Mouse (Mus musculus): ENCODE measurements at regions not wholly inside any gene's neighbourhood (a gene's known extent, or its start where the extent isn't known, plus 50 kb on each side); places are given as distances from the start of the nearest gene placed in this dataset.
A peak's percentile ranks its signal among the peaks of the same experiment; 100 is the strongest.

GRCm38 (mm10) chr6:93548311-93548710, 605.0 kb upstream of the Adamts9 start:
- Histone ChIP-seq H3K4me2 (ENCODE audit: low read depth, low read length, poor library complexity, severe bottlenecking) (no peak overlapping the region), H3K4me1 (ENCODE audit: insufficient read depth, low read length) (no peaks in the 10 kb centered on the region), H3K4me3 (ENCODE audit: low read depth, low read length) (no peak overlapping the region), H3K9ac (replicated peaks; ENCODE audit: low read length, poor library complexity, severe bottlenecking) (no peak overlapping the region), H3K36me3 (ENCODE audit: insufficient read depth, low read length) (no peaks in the 10 kb centered on the region), H3K9me3 (ENCODE audit: low read length) (no peaks in the 10 kb centered on the region), H3K27me3 (ENCODE audit: insufficient read depth, low read length) (no peaks in the 10 kb centered on the region), H3K27ac (ENCODE audit: low read depth, low read length) (no peak overlapping the region)
- no peak for TF ChIP-seq CTCF (IDR thresholded peaks at IDR 0.05)
- no peak for ATAC-seq (ENCODE audit: low FRiP score)
- WGBS = 80% methylated on average over 2 of the region's 2 CpGs
- DNase-seq (ENCODE audit: low spot score) = no peak

DNA sequence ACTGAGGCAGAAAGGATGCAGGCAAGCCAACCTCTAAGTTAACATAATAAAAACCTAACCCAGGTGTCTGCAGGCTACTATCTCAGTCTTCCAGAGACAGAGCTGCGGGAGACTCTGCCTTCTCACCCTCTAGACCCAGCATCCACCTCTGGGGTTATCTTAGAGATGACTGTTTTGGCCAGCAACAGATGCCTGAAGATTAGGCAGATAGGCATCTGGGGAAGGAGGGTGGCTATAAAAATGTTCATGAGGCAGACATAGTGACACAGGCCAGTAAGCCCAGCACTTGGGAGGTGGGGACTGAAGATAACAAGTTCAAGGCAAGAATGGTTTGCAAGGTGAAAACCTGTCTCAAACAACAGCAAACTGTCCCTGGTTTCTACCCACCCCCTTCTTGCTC, 601.0 kb upstream of the Adamts9 start:
- Histone ChIP-seq H3K27ac (ENCODE audit: low read depth, low read length) (no peak overlapping the region), H3K4me1 (ENCODE audit: insufficient read depth, low read length) (no peaks in the 10 kb centered on the region), H3K9ac (replicated peaks; ENCODE audit: low read length, poor library complexity, severe bottlenecking) (no peak overlapping the region), H3K36me3 (ENCODE audit: insufficient read depth, low read length) (no peaks in the 10 kb centered on the region), H3K27me3 (ENCODE audit: insufficient read depth, low read length) (no peaks in the 10 kb centered on the region), H3K4me3 (ENCODE audit: low read depth, low read length) (no peak overlapping the region), H3K4me2 (ENCODE audit: low read depth, low read length, poor library complexity, severe bottlenecking) (no peak overlapping the region), H3K9me3 (ENCODE audit: low read length) (no peaks in the 10 kb centered on the region)
- 36% methylated on average over 1 of the region's 1 CpGs for WGBS
- DNase-seq (ENCODE audit: low spot score) (no peak), ATAC-seq (ENCODE audit: low FRiP score) (no peak)
- no peak for TF ChIP-seq CTCF (IDR thresholded peaks at IDR 0.05)

- TF ChIP-seq CTCF (IDR thresholded peaks at IDR 0.05) = peak; percentile 72
- Histone ChIP-seq H3K4me1 (ENCODE audit: insufficient read depth, low read length) (no peaks in the 10 kb centered on the region), H3K9me3 (ENCODE audit: low read length) (no peaks in the 10 kb centered on the region), H3K4me2 (ENCODE audit: low read depth, low read length, poor library complexity, severe bottlenecking) (no peak overlapping the region), H3K4me3 (ENCODE audit: low read depth, low read length) (no peak overlapping the region), H3K27ac (ENCODE audit: low read depth, low read length) (no peak overlapping the region), H3K27me3 (ENCODE audit: insufficient read depth, low read length) (no peaks in the 10 kb centered on the region), H3K36me3 (ENCODE audit: insufficient read depth, low read length) (no peaks in the 10 kb centered on the region), H3K9ac (replicated peaks; ENCODE audit: low read length, poor library complexity, severe bottlenecking) (no peak overlapping the region)
- ATAC-seq (ENCODE audit: low FRiP score) = no peak
- WGBS = 54% methylated on average over 15 of the region's 15 CpGs
- DNase-seq (ENCODE audit: low spot score) = peak; percentile 48
These were observed 600.2 kb upstream of the Adamts9 start for GRCm38 (mm10) chr6:93543354-93544129.

- Histone ChIP-seq H3K9me3 (ENCODE audit: low read length) (no peaks in the 10 kb centered on the region), H3K4me3 (ENCODE audit: low read depth, low read length) (no peak overlapping the region), H3K9ac (replicated peaks; ENCODE audit: low read length, poor library complexity, severe bottlenecking) (no peak overlapping the region), H3K4me2 (ENCODE audit: low read depth, low read length, poor library complexity, severe bottlenecking) (no peak overlapping the region), H3K36me3 (ENCODE audit: insufficient read depth, low read length) (no peaks in the 10 kb centered on the region), H3K4me1 (ENCODE audit: insufficient read depth, low read length) (no peaks in the 10 kb centered on the region), H3K27me3 (ENCODE audit: insufficient read depth, low read length) (no peaks in the 10 kb centered on the region; the same call in 1 of the 2 replicates), H3K27ac (ENCODE audit: low read depth, low read length) (no peak overlapping the region)
- 90% methylated on average over 1 of the region's 1 CpGs for WGBS
- no peak for TF ChIP-seq CTCF (IDR thresholded peaks at IDR 0.05)
- DNase-seq (ENCODE audit: low spot score) = no peak
- ATAC-seq (ENCODE audit: low FRiP score) = no peak
These were observed 596.3 kb upstream of the Adamts9 start for GRCm38 (mm10) chr6:93539583-93539982.

GRCm38 (mm10) chr6:93539171-93539570, 595.9 kb upstream of the Adamts9 start:
- Histone ChIP-seq H3K9ac (replicated peaks; ENCODE audit: low read length, poor library complexity, severe bottlenecking) (no peak overlapping the region), H3K4me2 (ENCODE audit: low read depth, low read length, poor library complexity, severe bottlenecking) (no peak overlapping the region), H3K27me3 (ENCODE audit: insufficient read depth, low read length) (no peaks in the 10 kb centered on the region; the same call in 1 of the 2 replicates), H3K4me3 (ENCODE audit: low read depth, low read length) (no peak overlapping the region), H3K9me3 (ENCODE audit: low read length) (no peaks in the 10 kb centered on the region), H3K4me1 (ENCODE audit: insufficient read depth, low read length) (no peaks in the 10 kb centered on the region), H3K27ac (ENCODE audit: low read depth, low read length) (no peak overlapping the region), H3K36me3 (ENCODE audit: insufficient read depth, low read length) (no peaks in the 10 kb centered on the region)
- WGBS = 80% methylated on average over 4 of the region's 4 CpGs
- TF ChIP-seq CTCF (IDR thresholded peaks at IDR 0.05) = no peak
- DNase-seq (ENCODE audit: low spot score) (peak; percentile 22), ATAC-seq (ENCODE audit: low FRiP score) (no peak)

DNA sequence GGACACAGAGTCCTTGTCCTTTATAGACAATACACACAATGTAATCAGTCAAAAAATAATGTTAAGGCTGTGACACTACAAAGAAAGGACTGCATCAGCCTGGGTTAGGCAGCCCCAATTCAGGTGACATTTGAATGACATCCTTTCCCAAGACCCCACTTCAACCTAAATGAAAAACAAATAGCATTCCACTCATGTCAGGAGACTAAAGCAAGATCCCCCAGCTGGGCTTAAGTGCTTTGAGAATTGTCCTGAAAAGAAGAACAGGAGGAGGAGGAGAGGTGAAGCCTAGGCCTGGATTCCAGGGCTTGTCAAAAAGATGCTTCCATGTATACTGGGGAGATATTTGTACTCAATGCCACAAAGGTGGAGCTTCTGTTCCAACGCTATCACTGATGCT, 594.7 kb upstream of the Adamts9 start:
- ATAC-seq (ENCODE audit: low FRiP score) (no peak), DNase-seq (ENCODE audit: low spot score) (no peak)
- H3K4me2 ChIP-seq (ENCODE audit: low read depth, low read length, poor library complexity, severe bottlenecking) = no peak overlapping the region
- no peak for TF ChIP-seq CTCF (IDR thresholded peaks at IDR 0.05)
- H3K27ac ChIP-seq (ENCODE audit: low read depth, low read length) = no peak overlapping the region
- H3K36me3 ChIP-seq (ENCODE audit: insufficient read depth, low read length) = no peaks in the 10 kb centered on the region
- no peak overlapping the region for H3K9ac ChIP-seq (replicated peaks; ENCODE audit: low read length, poor library complexity, severe bottlenecking)
- no peak overlapping the region for H3K4me3 ChIP-seq (ENCODE audit: low read depth, low read length)
- no peaks in the 10 kb centered on the region; the same call in 1 of the 2 replicates for H3K27me3 ChIP-seq (ENCODE audit: insufficient read depth, low read length)
- no peaks in the 10 kb centered on the region for H3K4me1 ChIP-seq (ENCODE audit: insufficient read depth, low read length)
- H3K9me3 ChIP-seq (ENCODE audit: low read length) = no peaks in the 10 kb centered on the region
- WGBS = 83% methylated on average over 1 of the region's 1 CpGs

Measured in midbrain, postnatal 0 days (tissue).